Mouse (Mus musculus) right cerebral cortex, postnatal 10 days (tissue): ENCODE measurements at regions not wholly inside any gene's neighbourhood (a gene's known extent, or its start where the extent isn't known, plus 50 kb on each side); places are given as distances from the start of the nearest gene placed in this dataset.

Experiments
- DNase-seq, 2 experiments: peaks; one replicate each; pipeline ENCODE4 v3.0.0; 2021; ENCODE audit warnings: low spot score in 2 of 2

- peak; percentile 37 to 62 for DNase-seq
These were observed 224.6 kb downstream of the Lnpk start for GRCm38 (mm10) chr2:74354591-74354990.

- no peak for DNase-seq
These were observed 229.4 kb downstream of the Lnpk start for GRCm38 (mm10) chr2:74349809-74350208.

- DNase-seq: no peak
These were observed 272.9 kb downstream of the Lnpk start for GRCm38 (mm10) chr2:74306301-74306700.

- no peak for DNase-seq
These were observed 278.3 kb downstream of the Lnpk start for GRCm38 (mm10) chr2:74300885-74301451.

DNA sequence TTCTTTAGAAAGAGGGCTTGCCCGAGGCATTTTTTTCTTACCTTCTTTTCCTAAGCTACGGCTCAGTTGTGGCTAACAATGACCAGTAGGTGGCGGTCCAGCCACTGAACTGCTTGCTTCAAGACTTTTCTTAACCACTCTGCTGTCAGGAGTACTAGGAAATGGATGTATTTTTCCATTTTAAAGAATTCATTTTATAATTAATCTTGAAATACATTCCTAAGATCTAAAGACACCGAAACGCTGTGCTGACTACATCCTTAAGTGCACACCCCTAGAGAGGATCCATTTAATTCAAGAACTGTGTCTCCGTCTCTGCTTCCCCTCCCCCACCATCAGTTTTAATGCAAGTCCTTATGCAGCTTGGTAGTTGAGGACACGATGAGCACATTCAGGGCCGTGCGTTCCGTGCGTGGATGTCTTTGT lies 278.9 kb downstream of the Lnpk start:
- DNase-seq: peak; percentile 80

DNA sequence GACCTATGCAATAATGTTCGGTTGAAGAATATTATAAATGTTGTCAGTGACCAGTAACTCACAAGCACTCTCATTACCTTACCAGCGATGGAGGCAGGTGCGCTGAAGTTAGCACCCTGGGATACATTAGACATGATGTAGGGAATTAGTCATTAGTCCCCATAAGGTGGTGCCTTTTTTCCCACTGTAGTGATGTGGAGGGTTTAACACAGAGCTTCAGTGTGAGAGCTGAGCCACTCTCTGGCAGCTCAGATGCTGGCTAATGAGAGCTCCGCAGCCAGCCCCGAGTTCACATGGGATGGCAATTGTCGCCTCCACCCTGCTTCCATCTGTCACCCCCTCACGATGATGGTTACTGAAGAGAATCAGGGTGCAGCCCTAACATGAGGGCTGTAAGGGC lies 286.6 kb downstream of the Lnpk start:
- DNase-seq: no peak

DNA sequence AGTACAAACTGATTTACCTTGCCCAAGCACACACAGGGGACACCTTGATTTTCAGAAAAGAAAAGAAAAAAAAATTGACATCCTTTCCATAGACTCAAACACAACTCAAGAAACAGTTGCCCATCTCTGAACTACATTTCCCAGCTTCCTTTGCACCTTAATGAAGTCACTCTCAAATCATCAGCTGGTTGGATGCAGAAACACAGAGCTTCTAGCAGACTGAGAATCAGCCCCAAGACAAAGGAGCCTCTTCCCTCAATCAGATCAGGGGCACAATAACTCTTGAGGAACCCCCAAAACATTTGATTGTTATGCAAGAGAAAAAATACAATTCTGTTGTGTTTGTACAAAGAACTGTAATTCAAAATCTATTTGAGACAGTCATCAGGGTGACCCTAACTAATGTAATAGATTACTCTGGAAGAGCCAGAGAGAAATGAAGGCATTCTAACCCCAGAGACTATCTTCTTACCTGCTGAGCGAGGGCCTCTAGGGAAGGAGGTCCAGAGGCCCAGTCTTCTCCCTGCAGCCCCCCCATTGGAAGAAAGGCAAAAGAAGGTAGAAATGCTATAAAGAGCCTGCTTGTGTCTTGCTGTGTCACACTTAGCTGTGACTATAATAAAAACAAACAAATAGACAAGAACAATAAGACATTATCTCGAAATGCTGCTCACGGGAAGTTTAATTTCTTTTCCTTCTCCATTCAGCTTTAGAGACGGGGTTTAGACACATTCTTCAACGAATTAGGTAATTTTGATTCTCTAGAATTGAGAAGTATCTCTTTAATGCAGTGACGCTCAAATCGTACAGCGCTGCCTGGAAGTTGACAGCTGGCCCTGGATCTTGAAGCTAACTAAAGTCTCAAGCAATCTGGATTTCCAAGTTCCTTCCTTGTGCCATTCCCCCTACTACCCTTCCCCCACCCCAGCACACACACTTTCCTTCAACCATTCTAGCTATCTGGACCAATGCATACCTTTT lies 287.5 kb downstream of the Lnpk start:
- no peak for DNase-seq

DNA sequence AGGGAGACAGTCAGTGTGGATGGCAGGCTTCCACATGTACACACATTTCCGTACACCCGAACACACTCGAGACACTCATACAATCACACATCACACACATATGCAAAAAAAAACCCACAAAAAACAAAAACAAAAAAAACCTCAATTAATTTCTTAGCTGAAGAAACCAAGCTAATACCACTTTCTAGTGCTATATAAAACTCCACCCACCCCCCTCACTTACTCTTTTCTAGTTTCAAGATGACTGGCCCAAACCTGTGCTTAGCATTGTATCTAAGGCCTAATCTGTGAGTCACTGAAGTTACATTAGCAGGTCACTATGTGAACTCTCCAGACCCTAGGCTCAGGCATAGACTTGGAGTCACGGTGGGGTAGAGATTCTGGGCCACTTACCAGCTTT lies 293.6 kb downstream of the Lnpk start:
- no peak for DNase-seq

DNA sequence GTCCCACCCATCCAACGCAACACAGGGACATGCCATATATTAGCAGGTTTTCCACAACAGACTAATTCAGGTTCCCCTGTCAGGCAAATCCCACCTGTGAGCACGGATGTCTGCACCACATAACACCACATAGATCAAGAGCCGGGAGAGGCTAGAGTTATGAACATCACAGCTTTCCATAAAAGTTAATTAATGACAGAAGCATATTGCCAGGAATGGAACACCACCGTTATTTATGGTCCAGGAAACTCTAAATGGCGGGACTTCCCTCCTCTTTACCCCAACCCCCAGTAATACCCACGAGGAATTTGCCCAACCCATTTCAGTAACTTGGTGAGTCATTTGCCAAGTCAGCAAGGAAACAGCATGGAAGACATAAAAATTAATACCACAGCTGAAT lies 314.3 kb downstream of the Lnpk start:
- DNase-seq: no peak

- no peak for DNase-seq
These were observed 322.0 kb downstream of the Lnpk start for GRCm38 (mm10) chr2:74257034-74257781.

DNA sequence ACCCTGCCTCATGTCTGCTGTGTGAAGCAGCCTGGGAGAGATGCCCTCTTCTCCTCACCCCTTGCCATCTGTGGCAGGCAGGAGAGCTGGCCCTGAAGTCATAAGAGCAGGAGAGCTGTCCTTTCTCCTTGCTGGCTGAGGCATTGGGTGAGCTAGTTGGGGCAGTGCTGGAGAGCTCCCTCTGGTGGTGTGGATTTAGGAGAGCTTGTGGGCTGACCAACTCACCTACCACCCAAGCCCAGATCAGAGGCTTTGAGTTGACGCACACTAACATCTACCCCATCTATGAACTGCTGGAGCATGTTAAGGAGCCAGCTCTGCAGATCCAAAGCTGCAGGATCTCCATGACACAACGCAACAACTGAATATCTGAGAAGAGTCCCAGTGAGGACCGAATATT lies 331.7 kb downstream of the Lnpk start:
- peak in 1 of 2 experiments; percentile 29 for DNase-seq

DNA sequence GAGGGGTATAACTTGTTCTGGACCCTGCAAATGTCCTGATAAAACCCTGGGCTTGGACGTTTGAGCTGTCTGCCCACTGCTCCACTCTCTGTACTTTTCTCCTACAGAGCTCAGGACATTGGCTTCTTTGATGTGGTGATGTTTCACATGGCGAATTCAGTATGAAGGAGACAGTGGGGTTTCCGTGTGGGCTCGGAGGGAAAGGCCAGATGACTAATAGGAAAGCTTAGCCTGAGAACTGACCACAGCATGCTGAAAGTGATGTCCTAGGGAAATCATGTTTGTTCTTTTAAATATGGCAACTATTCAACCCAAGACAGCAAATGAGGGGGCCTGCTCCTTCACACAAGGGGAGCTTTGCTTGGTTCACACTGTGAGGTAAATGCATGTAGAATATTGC lies 332.6 kb downstream of the Lnpk start:
- DNase-seq: no peak

- no peak for DNase-seq
These were observed 333.1 kb upstream of the Atp5g3 start for GRCm38 (mm10) chr2:74244203-74244602.

- peak in 1 of 2 experiments; percentile 30 for DNase-seq
These were observed 332.7 kb upstream of the Atp5g3 start for GRCm38 (mm10) chr2:74243801-74244200.

- no peak for DNase-seq
These were observed 328.5 kb upstream of the Atp5g3 start for GRCm38 (mm10) chr2:74239586-74239985.

DNA sequence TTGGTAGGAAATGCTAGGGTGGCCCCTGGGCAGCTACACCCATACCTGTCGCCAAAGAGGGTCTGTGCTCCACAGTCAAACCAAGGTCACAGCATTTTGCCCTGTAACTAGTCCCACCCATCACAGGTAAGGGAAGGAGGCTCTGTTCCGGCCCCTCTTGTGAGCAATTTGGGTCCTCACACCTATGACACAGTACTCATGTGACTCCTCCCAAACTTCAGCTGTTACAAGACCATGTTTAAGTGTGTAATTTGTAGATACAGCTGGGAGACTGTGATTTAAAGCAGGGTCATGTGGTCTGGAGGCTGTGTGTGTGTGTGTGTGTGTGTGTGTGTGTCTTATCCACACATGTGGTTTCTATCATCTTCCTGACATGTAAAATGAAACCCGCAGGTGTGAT lies 306.3 kb upstream of the Atp5g3 start:
- DNase-seq: no peak

- DNase-seq: no peak
These were observed 299.1 kb upstream of the Atp5g3 start for GRCm38 (mm10) chr2:74210210-74210609.

GRCm38 (mm10) chr2:74209421-74209917 lies 298.3 kb upstream of the Atp5g3 start:
- DNase-seq: no peak

DNA sequence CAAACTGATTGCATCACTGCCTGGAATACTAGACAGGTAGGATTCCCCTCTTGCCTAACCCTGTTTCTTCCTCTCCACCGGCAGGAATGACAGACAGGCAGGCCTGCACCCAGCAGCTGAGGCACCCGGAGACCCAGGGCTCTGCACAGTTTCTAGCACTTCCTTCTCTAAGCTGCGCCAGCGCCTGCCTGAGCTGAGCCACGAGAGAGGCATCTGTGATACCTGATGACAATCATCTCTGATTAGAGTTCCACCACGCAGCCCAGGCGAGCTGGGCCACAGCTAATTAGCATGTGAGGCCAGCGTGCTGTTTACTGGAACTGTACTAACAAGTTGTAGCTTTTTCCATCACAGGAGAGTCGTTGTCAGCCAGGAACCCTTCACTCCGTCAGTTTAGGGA lies 296.3 kb upstream of the Atp5g3 start:
- DNase-seq: no peak

DNA sequence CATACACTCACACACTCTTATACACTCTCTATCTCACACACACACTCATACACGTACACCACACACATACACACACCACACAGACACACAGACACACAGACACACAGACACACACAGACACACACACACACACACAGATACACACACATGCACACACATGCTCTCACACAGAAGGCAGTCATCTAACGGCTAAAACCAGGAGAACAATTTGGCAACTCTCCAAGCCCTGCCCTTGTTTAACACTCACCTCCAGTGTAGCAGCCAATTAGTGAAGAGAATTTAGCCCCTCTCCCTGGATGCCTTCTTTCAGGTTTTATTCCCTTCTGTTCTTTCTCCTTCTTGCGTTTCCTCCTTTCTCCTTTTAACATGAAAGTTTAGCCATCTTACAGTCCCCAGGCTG lies 291.6 kb upstream of the Atp5g3 start:
- no peak for DNase-seq

GRCm38 (mm10) chr2:74201608-74202323 lies 290.6 kb upstream of the Atp5g3 start:
- no peak for DNase-seq

DNA sequence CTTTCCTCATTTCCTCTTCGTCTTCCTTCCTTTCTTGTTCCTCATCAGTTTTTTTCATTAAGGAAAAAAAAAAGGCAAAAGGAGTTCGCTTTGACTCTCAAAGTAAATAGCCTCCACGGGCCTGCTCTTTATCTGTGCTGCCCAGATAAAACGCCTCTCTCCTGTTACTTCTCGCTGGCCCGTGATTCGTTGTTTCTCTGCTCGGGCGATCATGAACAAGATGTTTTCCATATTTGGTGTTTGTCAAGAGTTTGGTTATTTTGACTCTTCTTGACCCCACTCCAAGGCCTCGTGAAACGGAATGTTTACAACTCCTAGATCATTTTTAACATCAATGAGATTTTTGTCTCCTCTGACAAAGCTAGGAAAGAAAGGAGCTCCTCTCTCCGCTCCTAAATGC lies 288.4 kb upstream of the Atp5g3 start:
- DNase-seq: no peak
